Mouse (Mus musculus) urinary bladder, postnatal 10 days (tissue): Measurements from ENCODE around the gene Lrrc27.

Experiments
- DNase-seq: peaks from one replicate; pipeline ENCODE4 v3.0.0; 2022; ENCODE audit warnings: low spot score

The Lrrc27 gene

DNA sequence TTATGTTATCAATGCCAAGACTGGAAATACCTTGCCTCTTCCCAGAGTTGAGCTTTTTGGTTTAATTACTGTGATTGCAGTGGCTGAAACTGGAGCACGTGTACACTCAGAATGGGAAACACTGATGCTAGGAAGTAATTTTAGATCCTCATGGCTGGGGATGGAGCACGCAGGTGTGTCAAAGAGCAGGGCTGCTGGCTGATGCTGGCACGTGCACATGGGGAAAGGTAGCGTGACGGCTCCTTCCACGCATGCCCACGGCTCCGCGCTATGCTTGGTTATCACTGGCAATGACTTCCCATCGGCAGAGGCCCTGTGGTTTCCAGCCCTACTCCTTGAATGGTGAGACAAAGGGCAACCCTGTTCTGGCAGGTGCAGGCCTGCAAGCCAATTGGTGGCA is 63.4 kb downstream of the Lrrc27 start:
- DNase-seq = no peak

DNA sequence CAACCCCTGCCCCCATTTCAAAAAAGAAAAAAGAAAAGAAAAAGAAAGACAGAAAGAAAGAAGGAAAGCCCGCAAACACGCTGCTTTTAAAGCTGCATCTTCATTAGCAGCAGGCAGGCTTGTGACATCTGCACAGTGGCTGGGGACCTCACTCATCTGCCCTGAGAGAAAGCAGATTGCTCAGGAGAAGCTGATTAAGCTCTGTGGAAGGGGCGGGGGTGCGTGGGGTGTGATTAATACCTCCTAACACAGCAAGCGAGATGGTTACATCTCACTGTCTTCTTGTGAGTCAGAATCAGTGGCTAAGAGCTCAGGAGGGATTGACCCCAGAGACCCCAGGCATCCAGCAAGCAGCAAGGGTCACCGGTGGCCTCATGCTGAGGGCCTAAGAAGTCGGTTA is 64.7 kb downstream of the Lrrc27 start:
- DNase-seq = no peak

DNA sequence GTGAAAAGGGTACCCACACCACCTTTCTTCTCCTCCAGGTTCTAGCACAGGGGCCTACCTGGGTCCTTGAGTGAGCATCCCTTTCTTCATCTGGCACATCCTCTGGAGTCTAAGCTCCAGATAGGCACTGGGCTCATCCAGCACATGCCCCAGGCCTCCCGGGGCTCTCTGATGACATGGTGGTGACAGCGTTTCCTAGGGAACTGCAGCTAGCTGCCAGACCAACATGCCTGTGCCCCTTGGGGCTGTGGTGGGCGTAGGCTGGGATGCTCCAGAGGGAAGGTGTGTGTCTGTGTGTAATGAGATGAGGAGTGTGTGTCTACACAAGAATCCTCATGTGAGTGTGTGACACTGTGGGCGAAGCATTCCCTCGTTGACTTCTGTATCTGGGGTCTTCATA is 66.8 kb downstream of the Lrrc27 start:
- no peak for DNase-seq

DNA sequence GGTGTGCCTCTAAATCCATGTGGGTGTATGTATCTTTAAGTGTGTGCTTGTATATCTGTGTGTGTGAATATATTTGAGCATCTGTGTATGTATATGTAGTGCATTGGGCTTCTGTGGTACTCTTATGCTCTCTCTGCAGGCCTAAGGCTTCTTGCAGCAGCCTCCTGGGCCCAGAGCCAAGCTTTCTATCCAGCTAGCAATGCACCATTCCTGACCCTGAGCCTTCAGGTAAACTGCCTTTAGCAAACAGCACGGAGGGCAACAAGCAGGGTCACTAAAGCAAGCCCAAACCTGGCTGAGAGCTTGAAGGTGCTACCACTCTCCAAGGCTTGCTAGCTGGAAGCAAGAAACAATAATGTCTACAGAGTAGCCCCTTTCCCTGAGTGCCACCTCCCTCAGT is 67.3 kb downstream of the Lrrc27 start:
- no peak for DNase-seq

DNA sequence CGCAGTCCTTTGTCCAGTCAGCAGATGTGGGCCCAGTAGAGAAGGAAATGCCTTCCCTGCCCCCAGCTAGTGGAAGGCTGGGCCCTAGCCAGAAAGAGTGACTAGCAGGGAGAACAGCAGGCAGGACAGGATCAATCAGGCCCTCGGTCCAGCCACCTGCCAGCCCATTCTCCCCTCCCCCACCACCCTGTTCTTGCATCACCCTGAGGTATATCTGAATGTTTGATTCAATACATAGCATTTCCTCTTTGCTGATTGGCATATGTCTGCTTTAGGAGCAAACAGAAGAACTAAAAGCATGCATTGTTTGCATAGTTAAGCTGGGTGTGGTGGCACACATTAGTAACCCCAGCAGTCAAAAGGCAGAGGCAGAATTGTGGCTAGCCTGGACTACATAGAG is 68.4 kb downstream of the Lrrc27 start:
- DNase-seq = no peak

DNA sequence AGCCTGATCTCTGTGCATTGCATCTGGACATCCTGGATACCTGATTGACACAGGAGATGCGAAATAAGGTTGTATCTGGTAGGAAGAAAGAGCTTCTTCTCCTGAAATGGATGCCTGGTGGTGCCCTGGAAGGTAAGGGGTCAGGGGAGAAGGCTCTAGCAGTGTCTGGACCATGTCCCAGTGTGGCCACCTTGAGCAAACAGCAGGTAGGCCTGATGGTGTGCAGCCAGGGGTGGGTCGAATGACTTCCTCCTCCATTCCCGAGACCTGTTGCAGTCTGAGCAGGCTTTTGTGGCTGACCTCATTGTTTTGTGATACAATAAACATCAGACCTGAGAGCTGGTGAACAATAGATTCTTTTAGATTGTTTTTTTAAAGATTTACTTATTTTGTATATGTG is 69.2 kb downstream of the Lrrc27 start:
- no peak for DNase-seq

DNA sequence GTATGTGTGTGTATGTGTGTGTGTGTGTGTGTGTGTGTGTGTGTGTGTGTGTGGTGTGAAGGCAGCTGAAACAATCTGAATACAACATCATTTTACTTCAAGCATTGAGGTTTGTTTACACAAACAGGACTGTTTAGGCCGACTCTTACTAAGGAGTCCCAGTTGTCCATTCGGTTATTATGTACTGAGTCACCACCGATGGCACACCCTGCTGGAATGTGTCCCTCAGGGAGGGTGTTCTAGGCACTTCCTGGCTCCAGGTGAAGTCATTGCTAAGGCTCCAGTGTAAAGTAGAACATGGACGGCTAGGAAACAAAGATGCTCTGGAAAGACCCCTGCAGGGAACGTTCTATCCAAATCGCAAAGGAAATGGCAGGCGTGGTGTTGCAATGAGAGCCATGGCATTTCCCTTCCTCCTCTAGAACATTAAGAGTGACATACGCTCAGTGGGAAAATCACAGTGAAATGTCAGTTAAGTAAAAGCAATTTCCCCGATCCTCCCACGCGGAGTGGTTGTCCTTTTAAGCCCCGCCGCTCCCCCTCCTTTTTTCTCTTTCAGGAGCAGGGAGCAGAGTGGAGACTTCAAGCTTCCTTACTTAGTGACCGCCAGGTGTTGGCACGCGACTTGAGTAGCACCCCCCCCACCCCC is 72.6 kb downstream of the Lrrc27 start:
- no peak for DNase-seq

DNA sequence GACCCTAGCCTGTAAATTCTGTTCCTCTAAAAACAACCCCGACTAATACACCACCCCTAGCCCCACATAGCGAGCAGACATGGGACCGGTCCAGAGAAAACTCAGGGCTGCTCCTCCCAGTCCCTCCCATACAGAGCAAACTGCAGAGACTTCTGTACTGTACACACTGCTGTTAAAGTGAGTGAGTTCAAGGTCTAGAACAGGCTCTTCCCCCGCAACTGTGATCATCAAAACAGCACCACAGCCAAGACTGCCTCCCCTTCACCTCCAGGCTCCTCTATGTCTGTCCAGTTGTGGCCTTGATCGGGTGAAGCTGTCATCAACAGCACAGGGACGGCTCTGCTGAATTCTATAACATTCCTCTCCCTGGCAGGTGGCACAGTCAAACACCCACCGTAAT is 75.8 kb downstream of the Lrrc27 start:
- no peak for DNase-seq
